Mouse (Mus musculus) cerebellum, adult (tissue): ENCODE results near the gene Actbl2.

Source experiments
- ATAC-seq: cut with Nextera tagmentation; 2 replicates; pipeline ENCODE4 v1.9.2; 2017; ENCODE audit warnings: mild to moderate bottlenecking, moderate library complexity, mixed read lengths; ENCODE audit not compliant: insufficient number of reproducible peaks, low FRiP score, low TSS enrichment

The Actbl2 gene

DNA sequence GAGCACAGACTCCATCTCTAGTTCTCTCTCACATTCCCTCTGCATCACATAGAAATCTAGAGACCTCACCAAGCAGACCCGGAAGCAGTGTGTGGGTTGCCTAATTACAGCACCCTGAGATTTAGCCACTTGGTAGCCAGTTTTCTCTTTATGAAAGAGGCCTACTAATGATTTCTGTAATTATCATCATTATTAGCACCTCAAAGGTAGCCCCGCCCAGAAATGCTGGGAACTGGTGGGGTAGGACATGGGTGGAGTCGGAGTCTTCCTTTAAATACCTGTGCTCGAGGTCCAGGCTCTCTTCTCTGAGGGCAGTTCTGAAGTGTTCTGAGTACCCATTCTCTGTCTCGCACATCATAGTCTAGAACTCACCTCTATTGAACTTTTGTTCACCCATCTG lies at the start of gene Actbl2:
TSS of gene Actbl2 (plus strand) at position 301 of the 400 bp plus-strand sequence.
- no peak for ATAC-seq

DNA sequence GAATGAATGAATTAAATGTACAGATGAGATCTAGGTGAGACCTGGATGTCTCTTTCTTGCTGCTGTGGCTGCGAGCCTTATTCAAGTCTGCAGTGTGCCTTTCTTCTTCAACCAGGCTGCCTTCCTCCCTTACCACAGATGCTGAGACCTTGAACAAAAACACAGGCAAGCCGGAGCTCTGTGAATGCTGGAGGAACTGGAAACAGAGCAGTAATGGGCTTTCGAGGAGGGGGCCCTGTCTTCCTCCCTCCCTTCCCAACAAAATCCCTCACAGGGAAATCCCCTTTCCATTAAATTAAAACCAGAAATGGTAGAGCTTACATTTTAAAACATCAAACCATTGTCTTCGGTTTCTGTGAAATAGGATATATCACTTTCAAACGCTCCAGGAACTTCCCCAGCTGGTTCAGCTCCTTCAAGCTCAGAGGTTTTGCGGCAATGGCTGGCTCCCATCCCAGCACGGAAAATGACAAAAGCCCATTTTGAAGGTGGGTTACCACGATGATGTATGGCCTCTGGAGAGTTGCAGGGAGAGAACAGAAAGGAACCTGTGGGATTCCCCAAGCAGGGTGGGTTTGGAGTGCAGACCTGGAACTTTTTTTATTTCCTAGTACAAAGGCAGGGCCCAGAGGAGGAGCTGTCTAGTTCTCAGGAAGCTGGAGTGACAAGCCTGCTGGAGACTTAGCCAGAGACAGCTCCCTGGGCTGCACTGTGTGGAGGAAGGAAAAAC lies 44.0 kb upstream of the Actbl2 start:
- ATAC-seq = no peak

DNA sequence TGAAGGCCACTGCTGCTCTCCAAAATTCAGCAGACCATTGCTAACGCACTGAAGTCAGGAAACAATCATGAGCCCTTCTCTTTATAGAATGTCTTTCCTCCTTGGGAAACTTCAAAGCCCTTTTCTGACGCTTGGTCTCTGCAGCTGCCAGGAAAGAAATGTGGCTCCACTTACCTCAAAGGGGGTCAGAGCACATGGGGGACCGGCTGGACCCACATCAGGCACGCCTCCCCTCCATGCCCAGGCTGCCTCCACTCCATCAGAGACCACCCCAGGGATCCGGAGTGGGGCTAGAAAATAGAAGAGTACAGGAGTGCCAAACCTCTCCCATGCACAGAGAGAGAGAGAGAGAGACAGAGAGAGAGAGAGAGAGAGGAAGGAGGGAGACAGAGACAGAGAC lies 26.0 kb upstream of the Actbl2 start:
- no peak for ATAC-seq

DNA sequence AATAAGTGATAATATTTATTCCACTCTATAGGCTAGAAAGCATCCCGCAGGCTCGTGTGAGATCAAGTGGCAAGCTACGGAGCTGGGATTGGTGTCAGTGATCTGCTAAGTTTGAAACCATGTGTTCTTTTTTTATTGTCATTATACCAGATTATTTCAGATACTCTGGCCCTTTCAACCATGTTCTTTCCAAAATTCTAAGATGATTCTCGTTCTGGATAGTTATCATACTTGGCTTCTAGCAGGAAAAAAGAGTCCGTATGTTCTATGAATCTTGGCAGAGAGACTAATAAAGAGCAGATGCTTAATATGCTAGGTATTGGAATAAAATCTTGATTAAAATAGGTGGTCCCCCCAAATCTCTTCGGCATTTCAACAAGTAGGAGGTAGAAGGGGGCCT lies 25.3 kb upstream of the Actbl2 start:
- ATAC-seq = no peak

DNA sequence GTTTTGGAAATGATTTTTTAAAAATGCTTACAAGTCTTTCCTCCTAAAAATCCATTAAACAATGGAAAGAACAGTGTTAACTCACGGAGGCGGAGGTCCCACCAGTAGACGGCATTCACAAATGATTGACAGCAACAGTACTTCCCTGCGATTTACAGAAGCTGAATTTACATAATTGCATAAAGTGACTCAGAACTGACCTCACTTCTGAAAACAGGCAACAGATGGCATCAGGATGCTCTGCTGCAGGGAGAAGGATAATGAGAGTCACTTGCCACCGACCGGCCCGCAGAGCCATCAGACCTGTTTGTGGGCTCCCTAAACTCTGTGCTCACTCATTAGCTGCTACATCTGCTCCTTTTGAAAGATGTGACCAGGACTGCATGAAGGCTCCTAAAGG lies 22.4 kb upstream of the Actbl2 start:
- ATAC-seq = peak; percentile 85

DNA sequence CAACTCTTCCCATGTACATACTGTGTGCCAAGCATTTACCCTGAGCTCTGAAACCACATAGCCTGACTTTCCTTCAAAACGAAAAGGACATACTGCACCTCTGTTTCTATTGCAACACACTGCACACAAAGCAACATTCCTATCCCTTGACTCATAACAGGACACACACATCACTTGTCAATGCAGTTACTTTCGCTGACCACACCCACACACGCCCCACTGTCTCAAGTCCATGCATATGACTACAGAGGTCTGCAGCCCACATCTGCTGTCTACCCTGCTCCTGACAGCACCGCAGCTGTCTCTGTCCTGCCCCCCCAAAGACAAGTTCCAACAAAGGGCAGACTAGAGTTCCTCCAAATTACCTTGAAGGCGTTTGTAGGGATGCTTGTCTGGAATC lies 21.5 kb upstream of the Actbl2 start:
- ATAC-seq = no peak

DNA sequence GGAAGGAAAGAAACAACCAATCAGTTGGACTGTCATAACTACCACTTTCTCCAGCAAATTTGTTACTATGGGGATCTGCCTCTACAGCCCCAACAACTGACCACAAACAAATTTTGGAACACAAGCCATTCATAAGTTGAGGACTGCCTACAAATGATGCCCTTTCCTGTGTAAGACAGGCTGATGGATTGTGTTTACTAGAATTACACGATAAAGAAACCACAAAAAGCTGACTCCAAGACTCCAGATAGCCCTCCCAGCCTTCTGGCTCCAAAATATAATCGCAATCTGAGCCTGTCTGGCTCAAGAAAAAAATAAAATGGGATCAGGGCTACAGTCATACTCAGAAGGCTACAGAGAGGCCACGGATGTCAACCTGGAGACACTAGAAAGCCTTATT lies 20.2 kb upstream of the Actbl2 start:
- ATAC-seq = no peak

DNA sequence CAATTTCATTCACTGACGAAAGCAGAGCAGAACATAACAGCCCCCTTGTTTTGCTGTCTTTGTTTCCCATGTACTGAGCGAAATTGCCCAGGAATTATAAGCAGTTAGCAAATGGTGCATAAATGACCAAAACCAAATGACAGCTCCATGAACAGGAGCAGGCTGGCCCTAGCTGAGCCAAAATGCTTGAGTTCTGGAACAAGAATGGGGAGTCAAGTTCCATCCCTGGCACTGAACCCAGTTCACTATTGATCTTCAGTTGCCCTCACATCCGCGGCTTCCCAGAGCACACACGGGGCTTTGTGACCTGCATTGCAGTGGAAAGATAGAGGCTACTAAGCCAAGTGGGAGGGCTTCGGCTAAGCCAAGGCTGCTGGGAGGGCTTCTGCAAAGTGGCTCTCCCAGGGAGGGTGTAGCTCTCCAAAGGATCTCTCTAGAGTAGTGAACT lies 19.1 kb upstream of the Actbl2 start:
- no peak for ATAC-seq

DNA sequence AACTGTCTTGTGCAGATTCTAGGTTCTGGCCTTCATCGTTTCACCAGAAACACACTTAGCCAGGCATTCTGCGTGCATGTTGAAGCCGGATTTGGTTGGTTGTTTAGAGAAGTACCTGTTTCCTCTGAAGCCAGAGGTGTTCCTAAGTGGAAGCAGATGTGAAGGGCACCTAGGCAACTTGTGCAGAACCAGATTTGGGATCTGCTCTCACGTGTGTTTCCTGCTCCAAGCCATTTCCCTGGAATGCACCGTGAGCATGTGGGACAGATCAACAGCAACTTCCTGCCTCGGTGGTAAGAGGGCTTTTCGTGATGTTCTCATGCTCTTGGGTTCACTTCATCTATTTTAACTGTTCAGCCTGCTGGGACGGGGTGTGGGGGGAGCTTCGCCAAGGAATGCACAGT lies 18.4 kb upstream of the Actbl2 start:
- ATAC-seq = no peak

DNA sequence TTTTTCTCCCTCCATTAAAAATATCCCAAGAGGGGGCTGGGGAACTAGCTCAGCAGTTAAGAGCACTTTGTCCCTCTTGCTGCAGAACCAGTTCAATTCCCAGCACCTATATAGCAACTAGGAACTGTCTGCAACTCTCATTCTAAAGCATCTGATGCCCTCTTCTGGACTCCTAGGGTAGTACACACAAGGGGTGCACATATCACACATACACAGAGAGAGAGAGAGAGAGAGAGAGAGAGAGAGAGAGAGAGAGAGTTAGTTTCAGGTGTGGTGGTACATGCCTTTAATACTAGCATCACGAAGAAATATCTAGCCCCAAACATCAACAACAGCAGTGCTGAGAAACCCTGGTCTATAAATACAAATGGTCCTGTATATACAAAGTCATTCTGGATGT lies 17.5 kb upstream of the Actbl2 start:
- ATAC-seq = no peak

DNA sequence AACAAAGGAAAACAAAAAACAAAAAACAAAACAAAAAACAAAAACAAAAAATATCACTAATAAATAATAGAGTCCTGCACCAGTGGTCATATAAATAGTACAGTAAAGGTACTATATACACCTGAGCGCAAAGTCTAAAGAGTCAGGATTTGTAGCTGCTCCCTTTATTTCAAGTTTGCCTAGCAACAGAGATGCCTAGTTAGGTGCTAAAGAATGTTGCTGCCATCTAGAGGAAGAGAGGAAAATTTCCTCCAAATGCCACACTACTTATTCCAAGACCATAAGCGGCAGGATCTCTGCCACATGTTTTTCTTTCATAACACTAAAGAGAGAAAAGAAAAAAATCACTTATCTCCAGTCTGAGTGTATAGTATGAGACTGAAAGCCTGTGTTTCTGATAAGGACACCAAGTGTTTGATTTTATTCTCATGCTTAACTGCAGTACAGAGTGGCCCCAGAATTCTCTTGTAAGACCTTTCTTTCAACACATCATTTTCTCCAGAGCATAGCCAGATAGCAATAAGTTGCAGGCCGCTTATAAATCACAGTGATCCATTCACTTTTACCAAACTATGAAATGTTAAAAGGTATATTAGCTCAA lies 16.8 kb upstream of the Actbl2 start:
- ATAC-seq = peak; percentile 69

DNA sequence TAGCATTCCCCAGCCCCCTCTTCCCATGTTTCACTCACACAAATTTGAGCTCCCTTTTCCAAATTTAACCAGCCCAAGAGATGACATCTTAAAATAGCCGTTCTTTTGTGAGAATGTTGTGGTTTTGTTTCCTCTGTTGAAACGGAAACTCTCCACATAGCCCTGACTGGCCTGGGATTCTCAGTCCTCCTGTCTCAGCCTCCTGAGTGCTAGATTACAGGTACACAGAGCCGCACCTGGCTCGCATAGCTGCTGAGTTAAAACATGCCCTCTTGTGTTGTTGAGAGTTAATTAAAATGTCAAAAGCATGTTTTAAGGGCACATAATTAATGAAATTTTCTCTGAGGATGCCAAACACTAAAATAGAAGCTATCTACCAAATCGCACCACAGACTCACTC lies 3.7 kb upstream of the Actbl2 start:
- no peak for ATAC-seq

DNA sequence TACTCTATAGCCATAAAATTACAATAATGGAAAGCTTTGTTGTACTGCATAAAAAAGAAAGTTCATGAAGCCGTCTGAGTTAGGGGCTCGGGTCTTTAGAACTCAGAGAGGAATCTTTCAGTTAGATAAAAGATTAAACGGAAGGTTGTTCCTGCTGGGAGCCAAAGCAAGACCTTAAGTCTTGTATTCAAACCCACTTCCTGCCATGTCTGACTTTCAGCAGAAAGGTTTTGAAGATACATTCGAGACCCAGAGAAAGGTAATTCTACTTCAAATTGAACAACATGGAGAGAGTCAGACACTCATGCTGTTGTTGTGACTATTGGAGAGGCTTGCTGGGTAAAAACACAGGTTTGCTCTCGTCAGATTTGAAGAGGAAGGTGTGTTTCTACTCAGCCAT lies 3.0 kb upstream of the Actbl2 start:
- ATAC-seq = no peak

DNA sequence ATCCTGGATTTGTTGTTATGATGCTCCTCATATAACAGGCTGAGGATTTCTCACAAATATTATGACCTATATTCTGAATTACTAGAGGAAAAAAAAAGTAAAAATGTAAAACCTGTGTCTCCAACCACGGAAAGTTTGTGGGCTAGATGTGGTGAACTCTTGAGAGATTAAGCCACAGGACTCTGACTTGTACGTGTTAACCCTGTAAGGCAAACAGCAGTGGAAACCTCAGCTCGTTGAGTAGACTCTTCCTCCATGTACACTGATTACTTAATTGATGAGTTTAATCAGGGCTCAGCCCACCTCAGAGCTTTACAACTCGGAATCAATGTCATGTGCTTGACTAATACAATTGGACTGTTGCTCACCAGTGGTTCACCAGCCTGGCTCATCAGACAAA lies 3.2 kb downstream of the Actbl2 start:
- no peak for ATAC-seq

DNA sequence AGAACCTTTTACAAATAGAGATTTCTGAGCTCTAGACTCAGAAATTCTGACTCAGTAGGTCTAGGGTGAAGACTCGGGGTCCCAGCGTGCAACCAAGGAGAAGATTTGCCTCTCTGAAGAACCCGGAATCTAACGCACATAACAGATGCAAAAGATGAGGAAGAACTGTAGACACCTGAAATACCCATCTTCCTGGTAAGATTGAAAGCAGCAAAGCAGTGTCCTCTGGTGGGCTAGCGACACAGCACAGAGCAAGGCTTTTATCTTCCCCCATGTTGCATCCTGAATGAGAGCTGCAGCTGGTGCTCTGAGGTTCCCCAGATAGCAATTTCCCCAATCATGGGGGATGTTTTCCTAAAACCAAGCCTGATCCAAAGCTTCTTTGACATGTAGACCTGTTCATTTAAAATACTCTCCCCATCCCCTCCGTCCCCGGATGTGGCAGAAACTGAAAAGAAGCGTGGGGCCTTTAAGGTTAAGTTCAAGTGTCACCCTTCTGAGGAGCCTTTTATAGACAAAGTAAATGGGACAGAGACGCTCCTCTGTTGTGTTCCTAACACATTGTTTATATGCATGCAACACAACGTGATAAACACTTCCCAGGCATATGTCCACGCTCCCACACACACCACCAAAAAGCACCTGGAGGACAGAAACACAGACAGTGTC lies 3.7 kb downstream of the Actbl2 start:
- no peak for ATAC-seq

DNA sequence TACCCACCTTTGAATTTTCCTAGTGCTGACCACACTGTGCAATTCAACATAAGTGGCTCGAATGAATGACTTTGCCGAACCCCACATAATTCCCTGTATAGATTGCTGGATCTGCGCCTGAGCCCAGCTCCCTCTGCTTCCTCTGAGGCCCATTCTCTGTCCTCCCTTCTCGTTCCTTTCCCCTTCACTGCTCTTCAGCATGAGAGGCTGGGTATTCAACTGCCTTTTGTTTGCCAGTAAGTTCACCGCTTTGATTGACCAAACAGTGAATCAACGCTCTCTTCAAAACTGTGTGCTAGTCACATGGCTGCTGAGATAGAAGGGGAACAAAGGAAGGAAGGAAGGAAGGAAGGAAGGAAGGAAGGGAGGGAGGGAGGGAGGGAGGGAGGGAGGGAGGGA lies 4.3 kb downstream of the Actbl2 start:
- ATAC-seq = no peak

DNA sequence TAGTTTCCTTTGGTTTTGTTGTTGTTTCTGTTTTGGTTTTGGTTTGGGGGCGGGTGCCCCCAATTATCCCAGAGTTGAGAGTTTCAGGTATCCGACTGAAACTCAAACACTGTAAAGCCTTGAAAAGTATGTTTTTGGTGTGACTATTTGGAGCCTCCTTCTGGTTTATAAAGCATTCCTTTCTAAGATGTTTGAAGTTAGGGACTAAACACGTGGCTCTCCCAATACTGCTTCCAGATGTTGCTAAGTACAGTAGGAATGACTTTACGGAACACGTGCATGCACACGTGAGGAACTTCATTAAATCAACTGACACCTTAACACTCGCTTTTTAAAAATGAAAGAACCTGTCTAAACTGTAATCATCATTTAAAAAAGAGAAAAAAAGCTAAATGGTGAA lies 4.9 kb downstream of the Actbl2 start:
- no peak for ATAC-seq

DNA sequence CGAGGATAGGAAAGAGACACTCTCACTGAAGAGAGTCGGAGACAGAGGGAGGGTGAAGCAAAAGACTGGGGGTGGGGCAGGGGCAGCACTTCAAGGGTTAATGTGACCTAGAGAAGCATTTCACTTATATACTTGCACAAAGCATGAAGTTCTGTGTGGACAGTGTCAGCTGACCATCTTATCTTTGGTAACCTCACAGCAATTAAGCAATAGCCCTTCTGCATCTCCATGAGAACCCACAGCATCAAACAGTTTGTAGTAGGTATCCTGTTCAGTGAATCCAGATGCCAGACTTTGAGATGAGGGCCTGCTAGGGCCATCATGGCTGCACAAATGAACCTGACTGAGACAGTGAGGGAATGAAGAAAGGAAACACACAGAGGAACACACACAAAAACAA lies 8.4 kb downstream of the Actbl2 start:
- ATAC-seq = no peak

DNA sequence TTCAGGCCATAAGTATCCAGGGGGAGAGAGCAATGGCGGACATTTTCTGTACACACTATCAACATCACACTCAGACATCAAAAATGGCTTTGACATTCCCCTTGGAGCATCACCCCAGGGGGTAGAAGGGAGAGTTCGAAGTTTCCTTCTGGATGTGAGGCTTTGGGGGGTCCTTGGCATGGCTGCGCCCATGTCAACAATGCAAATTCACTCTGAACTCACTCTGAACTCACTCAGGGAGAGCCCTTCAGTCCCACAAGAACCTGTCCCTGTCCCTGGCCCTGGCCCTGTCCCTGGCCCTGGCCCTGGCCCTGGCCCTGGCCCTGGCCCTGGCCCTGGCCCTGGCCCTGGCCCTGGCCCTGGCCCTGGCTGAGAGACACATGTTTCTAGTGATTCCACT lies 8.9 kb downstream of the Actbl2 start:
- ATAC-seq = no peak

DNA sequence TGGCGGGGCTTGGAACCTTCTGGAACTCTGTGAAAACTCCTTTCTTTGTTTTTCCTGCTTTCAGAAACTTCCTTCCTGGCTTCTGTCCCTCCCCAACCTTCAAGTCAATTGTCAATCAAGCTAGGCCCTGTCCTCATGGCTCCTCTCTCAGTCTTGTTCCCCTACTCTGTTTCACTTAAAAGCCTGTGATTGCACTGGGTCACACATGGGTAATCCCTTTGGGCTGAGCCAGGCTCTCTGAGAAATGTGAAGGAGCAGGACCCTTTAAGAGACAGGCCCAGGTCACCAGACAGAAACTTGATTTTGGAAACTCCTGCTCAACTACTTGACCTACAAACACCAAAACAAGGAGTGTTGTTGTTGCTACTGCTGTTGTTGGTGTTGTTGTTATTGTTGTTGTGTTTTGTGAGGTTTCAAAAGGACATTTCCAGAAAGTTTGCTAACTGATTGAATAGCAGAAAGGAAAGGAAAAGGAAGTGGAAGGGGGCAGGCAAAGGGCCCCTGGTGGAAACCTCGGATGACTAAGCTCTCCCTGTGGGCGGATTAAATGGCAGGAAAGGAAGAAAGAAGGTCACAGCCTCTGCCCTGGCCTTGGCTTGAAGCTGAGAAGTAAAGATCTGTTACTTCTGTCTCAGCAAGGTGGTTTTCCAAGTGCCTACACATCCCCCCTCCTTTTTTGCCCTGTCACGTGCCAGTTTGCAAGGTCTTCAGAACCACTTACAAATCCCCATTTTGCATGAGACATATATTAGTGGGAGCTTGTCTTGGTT lies 10.6 kb downstream of the Actbl2 start:
- ATAC-seq = no peak

DNA sequence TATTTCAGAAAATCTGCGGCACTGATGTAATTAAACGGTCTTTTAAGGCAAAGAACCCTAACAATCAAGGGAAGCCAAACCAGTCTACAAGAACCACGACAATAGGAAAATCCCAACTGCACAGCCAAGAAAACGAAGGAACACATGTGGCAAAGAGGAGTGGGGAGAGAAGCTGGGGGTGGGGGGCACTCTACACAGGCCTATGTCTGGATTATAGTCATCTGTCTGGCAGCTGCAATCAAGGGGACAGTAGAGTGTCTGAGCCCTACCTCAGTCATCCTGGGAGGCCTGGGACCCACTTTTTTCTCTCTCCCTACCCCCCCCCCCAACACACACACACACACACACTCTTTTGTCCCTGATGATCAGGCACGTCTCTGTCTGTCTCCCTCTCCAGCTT lies 12.0 kb downstream of the Actbl2 start:
- no peak for ATAC-seq
